Mouse (Mus musculus) adrenal gland, adult (tissue): ENCODE results near the gene Slmap.
"Not testable (repeated sequence)": the region's sequence is repeated elsewhere in the genome, so short reads cannot be mapped to it uniquely, and the experiment has no call there.

Experiments used
- DNase-seq, 2 experiments: peaks; one replicate each; pipeline ENCODE4 v3.0.0; 2022 to 2023; ENCODE audit warnings: low spot score in 1 of 2; ENCODE audit not compliant: inconsistent age in 2 of 2

Slmap gene

DNA sequence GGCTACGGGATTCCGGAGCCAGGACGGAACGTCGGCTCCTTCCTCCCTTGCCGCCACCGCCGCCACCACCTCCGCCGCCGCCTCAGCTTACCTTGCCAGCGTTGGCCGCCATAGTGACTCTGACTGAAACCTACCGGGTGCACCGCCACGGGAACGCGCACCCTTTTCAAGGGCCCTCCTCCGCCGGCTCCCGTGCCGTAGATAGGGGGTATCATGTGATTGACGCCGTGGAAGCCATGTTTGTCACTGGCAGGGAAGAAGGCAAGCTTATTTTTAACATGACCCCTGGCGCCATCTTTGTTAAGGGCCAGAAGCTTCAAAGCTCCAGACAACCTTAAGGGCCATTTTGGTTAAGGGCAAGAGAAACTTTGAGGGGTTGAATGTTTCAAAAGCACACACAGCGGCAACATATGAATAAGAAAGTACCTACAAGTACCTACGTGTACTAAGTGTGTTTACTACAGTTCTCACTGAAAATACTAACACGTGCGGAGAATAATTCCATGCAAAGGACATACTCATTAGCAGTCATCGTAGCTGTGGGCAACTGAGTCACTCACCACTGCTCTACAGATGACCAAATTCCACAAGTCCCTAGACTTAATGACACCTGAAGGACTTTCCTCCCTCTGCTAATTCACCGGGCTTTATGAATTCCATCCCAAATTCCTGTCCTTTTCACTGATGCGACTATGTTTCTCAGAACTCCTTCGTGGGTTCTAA lies at the start of gene Slmap:
Slmap (minus strand) TSS at position 175 of the 723 bp plus-strand sequence.
- peak; percentile 99 to 100 for DNase-seq

DNA sequence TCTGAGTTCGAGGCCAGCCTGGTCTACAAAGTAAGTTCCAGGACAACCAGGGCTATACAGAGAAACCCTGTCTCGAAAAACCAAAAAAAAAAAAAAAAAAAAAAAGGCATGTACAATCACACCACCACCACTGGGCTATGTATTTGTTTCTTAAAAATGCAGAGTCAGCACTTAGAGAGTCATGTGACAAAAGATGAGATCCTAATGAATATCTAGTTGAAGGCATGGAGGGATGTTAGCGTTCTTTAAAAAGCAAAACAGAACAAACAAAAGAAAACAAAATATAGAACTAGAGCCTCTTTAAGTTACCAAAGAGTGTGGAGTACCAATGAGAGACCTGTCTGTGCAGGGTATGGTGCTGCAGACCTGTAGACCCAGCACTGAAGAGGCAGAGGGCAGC lies 48.9 kb upstream of the Slmap start:
- DNase-seq = no peak

DNA sequence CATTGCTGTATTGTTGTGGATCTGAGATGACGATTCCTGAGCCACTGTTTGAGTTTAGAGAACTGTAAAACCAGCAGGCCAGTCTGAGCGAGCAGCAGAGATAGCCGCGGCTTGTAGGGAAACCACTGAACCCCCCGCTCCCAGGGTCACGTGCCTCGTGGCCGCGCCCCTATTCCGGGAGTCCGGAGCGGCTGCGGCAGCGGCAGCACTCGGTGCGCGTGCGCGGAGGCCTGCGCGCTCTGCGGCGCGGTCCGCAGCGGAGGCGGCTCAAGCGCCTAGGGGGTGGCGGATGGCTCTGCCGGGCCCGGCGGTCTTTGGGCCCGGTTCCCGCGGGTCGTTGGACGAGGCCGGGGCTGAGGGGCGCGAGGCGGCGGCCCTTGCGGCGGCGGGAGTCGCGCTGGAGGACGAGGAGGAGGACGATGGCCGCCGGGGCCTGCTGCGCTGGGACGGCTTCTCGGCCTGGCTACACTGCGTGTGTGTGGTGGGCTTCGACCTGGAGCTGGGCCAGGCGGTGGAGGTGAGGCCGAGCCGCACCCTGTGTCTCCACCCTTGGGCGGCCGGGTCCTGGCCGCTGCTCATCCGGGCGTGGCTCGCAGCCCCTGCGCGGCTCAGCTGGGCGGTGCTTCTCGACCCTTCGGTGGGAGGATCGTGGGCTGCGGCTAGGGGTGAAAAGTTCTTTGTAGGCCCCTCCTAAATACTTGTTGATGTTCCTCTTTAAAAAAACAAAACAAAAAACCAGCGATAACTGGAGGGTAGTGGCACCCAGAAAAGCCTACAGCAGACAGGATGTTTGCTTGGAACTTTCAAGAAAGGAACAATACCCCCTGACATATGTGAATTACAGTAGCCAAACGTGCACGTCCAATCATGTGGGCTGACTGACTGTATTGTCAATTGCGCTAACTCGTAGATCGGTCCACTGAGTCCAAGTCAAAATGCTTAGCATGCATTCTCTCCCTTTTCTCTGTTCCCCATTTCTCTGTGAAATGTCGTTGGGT lies 44.9 kb upstream of the Slmap start:
- DNase-seq = peak; percentile 92 to 95

DNA sequence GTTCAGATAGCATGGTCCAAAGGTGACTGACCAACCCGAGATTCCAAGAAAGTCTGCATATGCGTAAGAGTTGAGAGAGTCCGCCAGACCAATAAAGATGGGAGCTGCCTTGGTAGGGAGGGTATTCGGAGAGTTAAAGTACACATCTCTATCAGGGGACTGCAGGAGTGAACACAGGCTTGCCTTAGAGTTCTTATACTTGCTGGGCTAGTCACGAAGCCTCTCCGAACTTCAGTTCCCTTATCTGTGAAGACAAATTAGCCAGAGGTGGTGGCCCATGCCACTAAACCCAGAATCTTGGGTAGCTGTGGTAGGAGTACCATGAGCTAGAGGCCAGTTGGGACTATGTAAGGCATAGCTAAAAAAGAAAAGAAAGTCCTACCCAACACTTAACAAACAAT lies 44.1 kb upstream of the Slmap start:
- peak in 1 of 2 experiments; percentile 50 for DNase-seq

DNA sequence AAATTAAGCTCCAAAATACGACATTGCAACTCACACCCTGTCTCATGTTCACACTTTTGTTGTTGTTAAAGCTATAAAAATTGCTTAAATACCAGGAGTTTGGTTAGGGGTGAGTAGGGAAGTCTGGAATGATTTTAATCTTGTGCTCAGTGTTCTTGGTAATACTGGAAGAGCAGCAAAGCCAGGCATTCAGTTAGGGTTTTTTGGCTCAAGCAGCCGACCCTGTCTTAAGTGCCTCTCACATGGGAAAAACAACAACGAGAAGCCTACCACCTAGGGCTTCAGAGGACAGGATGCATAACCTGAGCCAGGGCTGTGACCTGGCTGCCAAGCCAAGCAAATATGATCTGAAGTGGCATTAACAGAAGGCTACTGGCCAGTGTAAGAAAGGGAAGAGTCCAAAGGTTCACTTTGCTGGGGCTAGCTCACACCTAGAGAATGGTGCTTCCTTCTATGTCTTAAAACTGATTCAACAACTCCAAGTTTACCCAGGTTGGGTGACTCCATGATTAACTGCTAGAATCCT lies 41.6 kb upstream of the Slmap start:
- peak in 1 of 2 experiments; percentile 18 for DNase-seq

DNA sequence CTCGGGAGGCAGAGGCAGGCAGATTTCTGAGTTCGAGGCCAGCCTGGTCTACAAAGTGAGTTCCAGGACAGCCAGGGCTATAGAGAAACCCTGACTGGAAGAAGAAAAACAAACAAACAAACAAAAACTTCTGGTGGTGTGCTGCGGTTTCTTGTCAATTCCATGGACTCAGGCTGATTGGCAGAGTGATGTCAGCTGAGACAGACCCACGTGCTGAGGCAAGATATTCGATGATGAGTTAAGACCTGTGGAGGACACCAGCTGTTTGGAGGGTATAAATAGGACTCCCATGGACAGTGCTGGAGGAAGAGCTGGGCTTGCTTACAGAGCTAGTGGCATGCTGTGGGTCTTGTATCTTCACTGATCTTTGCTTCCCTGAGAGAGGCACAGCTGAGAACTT lies 38.8 kb upstream of the Slmap start, which contains the start of gene Dennd6a:
Dennd6a (plus strand) TSS at position 301 of the 400 bp plus-strand sequence.
- not testable (repeated sequence) for DNase-seq

DNA sequence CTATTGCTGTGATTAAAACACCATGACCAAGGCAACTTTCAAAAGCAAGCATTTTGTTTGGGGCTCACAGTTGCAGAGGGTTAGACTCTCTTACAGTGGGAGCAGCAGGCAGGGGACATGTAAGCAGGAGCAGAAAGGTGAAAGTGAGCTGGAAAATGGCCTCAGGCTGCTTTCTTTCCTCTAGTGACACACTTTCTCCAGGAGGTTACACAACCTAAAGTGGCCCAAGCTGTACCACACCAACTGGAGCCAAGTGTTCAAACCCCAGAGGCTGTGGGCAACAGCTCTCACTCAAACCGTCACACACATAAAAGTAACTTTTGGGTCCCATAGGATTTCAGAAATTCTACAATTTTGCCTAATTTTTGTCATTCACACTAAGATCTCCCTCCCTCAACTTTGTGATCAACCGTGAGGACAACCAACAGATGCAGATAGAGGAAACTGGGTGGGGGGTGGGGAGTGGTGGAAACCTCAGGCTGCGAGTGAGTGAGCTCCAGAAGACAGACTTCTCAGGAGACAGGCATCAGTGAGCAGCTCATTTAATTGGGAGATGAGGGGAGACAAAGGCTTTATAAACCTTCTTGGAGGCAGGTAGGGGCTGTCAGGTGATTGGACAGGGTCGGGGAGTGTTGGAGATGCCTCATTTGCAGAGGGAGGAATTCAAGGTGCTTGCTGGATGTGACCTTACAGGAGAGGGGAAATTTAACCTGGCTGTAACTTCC lies 37.4 kb upstream of the Slmap start:
- peak in 1 of 2 experiments; percentile 35 for DNase-seq

DNA sequence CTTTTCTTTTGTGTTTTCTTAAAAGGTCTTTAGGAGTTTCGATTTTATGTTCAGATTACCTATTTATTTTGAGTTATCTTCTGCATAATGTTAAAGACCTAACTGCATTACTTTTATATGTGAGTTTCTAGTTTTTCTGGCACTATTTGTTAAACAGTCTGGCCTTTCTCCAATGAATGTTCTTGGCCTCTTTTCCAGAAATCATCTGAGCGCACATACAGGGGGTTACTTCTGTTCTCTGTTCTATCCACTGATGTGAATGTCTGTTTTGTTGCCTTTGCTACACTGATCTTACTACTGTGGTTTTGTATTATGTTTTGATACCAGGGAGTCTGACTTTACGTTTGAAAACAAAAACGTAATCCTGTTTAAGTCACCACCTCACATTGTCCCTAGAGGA lies 35.1 kb upstream of the Slmap start:
- DNase-seq = no peak

DNA sequence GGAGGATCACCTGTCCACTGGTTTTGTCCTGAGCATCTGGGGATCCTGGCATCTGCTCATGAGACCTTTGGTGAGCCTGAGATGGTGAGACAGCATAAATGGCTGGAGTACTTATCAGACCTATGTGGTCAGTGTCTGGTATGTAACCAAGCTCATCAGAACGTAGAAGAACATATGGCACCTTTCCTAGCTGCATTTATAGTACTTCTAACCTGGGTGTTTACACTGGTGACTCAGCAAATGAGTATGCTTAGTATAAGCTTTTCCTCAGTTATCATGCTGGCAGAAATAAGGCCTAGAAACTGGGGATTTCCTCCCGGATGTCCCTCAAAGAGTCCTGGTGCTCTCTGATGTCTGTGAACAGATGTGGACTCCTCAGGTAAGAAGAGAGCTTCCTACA lies 27.5 kb upstream of the Slmap start:
- DNase-seq = no peak

DNA sequence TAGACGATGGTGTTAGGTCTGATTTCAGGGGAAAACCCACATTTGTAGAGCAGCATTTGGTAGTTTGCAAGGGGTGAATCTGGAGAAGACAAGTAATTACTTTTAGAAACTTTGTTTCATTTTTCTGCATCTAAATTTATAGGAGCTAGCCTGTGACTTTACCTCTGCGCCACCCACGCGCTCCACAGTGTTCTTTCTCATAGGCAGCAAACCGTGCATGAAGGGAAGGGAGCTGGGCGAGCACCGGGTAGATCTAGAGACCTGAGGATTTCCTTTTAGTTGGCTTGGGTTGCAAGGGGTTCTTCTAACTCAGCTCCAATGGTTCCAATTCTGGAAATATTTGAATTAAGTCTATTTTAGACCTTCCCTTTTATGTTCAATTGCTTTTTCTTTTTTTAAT lies 23.8 kb upstream of the Slmap start:
- no peak for DNase-seq

DNA sequence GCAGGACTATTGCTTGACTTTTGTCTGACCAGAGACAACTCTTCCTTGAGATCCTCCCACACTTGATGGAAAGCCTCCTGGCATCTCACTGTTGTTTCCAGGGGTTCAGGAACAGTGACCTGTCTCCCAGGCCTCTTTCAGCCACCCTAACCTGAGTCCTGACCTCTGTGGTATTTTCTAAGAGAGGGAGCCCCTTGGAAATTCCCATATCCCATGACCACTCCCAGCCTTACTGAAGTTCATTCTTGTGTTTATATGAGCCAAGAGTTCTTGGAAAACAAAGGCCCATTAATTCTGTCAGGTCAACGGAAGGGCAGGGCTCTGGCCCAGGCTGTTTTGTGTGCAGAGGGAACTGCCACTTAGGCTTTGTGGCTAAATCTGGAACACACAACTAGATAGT lies 22.9 kb upstream of the Slmap start:
- peak; percentile 13 to 59 for DNase-seq

DNA sequence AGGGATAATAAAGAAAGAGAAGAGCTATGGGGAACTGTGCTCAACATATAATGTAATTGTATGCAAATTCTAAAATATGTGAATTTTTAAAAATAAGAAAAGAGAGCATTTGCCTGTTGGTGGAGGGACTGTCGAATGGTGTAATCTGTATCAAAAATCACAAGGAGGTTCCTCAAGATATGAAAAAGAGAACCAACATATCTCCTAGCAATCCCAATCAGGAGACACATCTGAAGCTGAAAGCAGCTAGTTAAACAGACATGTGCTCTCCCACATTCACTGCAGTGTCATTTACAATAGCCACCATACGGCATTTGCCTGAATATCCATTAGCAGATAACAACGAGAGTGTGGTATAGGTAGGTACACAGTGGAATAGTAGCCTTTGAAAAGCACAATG lies 18.1 kb upstream of the Slmap start:
- DNase-seq = no peak

DNA sequence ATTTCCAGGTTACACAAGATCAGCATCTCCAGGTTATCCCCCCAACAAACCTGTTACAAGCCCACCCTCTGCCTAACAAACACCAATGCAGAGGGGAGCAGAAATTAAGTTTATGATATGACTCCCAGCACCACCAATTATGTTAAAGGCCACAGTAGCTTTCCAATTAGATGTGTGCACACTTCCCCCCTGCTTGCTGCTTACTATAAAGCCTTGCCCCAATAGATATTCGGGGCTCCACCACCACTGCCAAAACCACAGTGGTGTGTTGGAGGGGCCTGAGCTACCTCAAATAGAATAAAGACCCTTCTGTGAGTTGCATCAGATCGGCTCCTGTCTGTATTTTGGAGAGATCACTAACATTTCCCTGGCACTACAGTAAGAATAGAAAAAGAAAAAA lies 17.7 kb upstream of the Slmap start:
- no peak for DNase-seq

DNA sequence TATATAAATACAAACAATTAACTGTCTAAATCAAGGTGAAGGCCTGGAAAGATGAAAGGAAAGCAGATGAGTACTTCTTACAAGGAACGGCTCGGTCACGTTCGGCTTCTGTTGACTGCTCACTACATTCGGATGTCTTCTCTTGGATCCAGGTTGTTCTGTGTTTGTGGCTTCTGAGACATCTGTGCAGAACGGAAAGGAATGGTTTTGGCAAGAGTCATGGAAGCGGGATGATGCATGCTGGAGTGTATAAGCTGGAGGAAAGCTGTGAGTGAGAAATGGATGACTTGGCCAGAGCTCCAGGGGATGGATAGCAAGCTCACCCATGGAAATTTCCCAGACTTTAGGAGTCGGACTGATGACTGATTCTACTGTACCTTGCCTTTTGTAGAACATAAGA lies 16.0 kb upstream of the Slmap start:
- peak in 1 of 2 experiments; percentile 69 for DNase-seq

DNA sequence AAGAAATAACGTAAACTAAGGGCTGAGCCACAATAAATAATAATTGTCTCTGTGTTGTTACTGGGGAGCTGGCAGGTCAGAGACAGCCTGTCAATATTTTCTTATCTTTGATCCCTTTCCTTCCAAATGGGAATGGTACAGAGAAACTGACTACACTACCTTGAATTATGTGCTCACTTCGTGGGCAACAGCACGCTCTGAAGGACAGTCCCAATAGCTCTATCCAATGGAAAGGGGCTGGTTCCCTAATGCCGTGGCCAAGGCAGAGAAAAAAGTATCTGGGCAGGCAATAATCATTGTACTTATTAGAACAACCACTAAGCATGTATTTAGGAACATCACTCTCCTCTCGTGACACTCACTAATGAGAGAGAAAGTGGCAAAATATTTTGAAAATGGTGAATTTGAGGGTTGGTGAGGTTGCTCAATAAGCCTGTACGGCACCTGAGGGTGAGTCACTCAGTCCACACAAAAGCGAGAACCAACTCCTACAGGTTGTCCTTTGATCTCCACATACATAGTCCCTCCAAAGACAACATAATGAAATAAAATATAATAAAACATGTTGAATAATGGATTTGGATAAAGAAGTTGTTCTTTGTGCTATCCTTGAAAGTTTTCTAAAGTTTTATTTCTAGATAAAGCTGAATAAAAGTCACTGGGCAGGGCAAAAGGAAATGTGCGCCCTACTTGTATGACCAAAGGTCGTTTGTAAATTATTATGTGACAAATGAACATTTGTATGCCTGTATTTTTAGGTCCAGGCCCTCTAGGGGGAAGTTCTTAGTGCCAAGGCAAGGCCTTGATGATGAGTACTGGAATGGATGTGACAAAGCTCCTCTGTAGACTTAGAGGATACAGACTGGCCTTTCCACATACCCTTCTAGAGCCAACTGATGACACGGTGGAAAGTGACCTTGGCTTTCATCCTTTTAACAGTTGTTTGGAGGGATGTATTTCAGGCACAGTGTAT lies 13.1 kb upstream of the Slmap start:
- DNase-seq = peak in 1 of 2 experiments; percentile 68

DNA sequence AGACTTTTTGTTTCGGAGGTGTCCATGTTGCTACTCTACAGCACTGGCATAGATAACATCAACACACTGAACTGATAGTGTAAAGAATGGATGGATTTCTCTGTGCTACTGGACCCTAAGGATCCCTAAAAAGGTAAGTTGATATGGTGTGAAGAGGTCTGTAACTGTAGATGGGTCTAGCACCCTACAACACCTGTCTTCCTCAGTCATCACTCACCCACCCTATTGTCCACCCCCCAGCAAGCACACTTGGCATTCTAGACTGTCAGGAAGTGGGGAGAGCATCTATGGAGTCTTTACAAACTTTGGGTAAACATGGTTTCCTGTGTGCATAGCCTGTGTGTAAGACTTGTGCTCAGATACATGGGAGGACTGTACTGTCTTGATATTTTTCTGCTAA lies 7.4 kb upstream of the Slmap start:
- DNase-seq = no peak

DNA sequence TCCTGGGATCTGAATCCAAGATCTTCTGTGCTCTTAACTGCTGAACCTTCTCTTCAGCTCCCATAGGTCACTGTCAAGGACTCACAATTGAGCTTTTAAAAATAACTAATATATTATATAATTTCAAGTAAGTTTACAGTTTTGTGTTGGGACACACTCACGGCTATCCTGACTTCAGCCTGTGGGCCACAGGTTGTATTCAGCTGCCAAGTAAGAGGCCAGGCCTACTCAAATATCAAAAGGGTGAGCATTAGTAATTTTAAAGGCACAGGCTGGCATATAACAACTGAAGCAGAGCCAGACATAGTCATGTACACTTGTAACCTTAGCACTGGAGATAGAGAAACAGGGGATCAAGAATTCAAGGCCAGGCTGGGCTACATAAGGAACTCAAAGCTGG lies 5.8 kb upstream of the Slmap start:
- peak; percentile 25 to 57 for DNase-seq

DNA sequence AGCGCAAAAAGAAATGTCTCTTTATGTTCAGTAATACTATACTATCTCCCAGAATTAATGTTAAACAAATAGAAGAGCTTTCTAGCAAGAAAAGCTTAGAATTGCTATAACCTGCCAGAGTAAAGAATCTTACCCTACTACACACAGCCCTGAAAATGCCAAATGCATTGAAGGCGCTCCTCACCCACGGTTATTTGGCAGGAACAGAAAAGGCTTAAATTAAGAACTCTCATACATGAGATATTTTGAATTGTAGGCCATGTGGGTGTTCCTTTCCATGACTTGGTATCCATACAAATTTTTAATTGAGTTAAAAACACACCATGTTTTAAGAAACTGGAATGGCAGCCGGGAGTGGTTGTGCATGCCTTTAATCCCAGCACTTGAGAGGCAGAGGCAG lies 4.5 kb upstream of the Slmap start:
- no peak for DNase-seq

DNA sequence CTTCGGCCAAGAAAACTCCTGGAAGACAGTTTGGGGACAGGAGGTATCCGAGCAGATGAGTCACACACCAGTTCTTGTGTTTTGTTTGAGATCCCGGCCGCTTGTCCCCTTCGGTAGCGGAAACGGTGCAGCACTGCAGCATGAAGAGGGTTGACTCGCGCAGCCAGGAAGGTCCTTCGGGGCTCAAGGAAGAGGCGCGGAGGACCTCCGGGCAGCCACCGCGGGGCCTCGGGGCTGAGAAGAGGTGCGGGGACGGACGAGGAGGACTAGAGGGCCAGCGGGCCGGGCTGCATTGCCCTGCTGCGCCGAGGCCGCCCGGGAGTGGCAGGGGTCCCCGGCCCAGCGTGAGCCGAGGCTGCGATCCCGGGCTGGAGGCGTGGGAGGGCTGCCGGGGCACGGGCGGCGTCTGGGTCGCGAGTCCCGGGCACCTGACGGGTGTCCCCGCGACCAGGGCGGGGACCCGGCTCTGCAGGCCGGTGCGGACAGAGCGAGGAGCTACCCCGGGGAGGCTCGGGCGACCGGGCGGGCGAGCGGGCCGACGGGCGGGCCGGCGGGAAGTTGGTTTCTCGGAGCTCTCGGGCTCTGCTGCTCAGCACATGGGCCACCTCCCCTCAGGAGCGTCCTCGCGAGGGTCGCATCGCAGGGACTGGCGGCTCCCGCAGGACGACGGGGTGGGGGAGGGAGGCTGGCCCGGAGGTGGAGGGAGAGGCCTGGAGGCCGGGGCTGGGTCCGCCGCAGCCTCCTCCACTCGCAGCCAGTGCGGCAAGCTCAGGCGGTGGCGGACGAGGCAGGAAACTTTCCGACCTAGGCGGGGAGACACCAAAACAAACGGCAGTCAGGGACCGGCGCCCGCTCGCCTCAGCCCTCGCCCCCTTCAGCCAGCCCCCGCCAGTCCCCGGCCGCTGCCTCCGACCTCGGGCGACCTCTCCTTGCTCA lies 642 bp downstream of the Slmap start:
- peak; percentile 73 to 93 for DNase-seq
